Mouse (Mus musculus) lung, adult 2 months (tissue): ENCODE results near the gene Gm31371.
"Not testable (repeated sequence)": the region's sequence is repeated elsewhere in the genome, so short reads cannot be mapped to it uniquely, and the experiment has no call there.

Source experiments
- CTCF ChIP-seq: fragments of 200-500 bp; IDR thresholded peaks from 2 replicates; pipeline ENCODE4 v1.5.1; 2011; ENCODE audit warnings: mild to moderate bottlenecking, low read length, control low read depth; ENCODE audit not compliant: insufficient read depth
- POLR2A ChIP-seq: fragments of 200-500 bp; IDR thresholded peaks from 2 replicates; pipeline ENCODE4 v1.6.1; 2011; ENCODE audit warnings: low read depth, mild to moderate bottlenecking, control low read depth, low read length, borderline replicate concordance; ENCODE audit errors: extremely low read depth

DNA sequence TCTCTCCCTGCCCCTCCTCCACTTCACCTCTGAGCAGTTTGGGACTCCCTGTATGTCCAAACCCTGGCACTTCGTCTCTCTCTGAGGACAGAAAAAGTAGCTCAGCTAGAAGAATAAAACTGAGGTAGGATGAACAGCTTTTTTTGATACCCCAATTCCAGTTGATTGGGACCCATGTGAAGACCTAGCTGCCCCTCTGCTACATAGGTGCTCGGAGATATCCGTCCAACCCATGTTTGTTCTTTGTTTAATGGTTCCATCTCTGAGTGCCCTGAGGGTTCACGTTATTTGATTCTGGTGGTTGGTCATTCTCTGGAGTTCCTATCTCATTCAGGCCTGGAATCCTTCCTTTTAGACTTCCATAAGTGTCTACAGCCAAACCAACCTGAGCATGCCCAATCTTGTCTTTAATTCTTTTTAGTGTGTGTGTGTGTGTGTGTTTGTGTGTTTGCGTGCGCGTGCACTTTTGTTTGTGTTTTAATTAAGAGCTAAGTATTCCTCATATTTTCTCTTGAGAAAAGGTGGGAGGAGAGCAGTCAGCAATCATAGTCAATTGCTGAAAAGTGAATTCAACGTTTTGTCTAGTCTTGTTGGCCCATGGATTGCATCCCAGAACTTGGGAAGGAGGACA lies 3.3 kb downstream of the Gm31371 start:
- TF ChIP-seq CTCF, POLR2A: not testable (repeated sequence)
